Mouse (Mus musculus) heart, adult 2 months (tissue): Measurements from ENCODE around the gene Fndc3b.

ENCODE experiments used
- CTCF ChIP-seq: fragments of 200-600 bp; IDR thresholded peaks from 2 replicates; pipeline ENCODE4 v1.8.1; 2022; ENCODE audit warnings: antibody characterized with exemption, mild to moderate bottlenecking, moderate library complexity
- EP300 ChIP-seq: fragments of 200-500 bp; IDR thresholded peaks from 2 replicates; pipeline ENCODE4 v1.6.1; 2011; ENCODE audit warnings: low read depth, low read length, control low read depth; ENCODE audit not compliant: insufficient read depth
- POLR2A ChIP-seq: fragments of 200-500 bp; IDR thresholded peaks from 2 replicates; pipeline ENCODE4 v1.6.1; 2011; ENCODE audit warnings: mild to moderate bottlenecking, low read depth, low read length, control low read depth; ENCODE audit not compliant: insufficient read depth

GRCm38 (mm10) chr3:27760278-27760677 is 49.2 kb upstream of the Fndc3b start:
- no peak for TF ChIP-seq EP300
- no peak for TF ChIP-seq POLR2A
- no peak for TF ChIP-seq CTCF
